Mouse (Mus musculus) E14TG2a.4 (cell line): ENCODE measurements around the gene C1rb.

ENCODE experiments used
- CTCF ChIP-seq: conservative IDR thresholded peaks from 2 replicates; pipeline ENCODE4 v1.5.1; 2014; ENCODE audit warnings: low read length
- NANOG ChIP-seq: IDR thresholded peaks from 2 replicates; pipeline ENCODE4 v1.6.1; 2014; ENCODE audit warnings: borderline replicate concordance, low read length, mixed read lengths

DNA sequence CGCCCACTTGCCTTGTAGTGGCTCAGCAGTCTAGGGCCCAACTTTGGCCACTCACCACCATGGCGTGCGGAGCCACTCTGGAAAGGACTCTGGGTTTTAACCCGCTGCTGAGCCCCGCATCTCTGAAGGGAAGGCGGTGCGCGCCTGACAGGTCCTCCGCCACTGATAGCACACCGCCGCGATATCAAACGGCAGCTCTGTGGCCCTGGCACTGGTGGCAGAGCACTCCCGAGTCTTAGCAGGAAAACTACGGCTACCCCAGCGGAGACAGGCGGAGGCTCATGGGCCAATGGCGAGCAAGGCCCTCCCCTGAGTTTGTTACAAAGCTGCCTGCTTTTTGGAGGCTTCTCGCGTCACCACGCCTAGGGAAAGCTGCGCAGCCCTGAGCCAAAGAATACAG lies 17.3 kb upstream of the C1rb start:
- no peak for TF ChIP-seq NANOG
- no peak for TF ChIP-seq CTCF
